Mouse (Mus musculus) limb, embryonic 14.5 days (tissue): Measurements from ENCODE around the gene Pla2g2d. TPM values are rescaled to one million over a fixed set of nuclear protein-coding genes. Genes with fewer than 3 reads are reported as not detected.

Experiments used
- ATAC-seq: fragments of 200-750 bp; cut with Nextera tagmentation; 2 replicates; pipeline ENCODE4 v1.8.0; 2017; ENCODE audit warnings: low read depth, moderate number of reproducible peaks, moderate TSS enrichment; ENCODE audit not compliant: low FRiP score
- DNase-seq: peaks from one replicate; pipeline ENCODE4 v3.0.0-alpha.2; 2015; ENCODE audit warnings: low spot score
- H3K27ac ChIP-seq: fragments of 300-500 bp; sonication (generic); replicated peaks from 2 replicates; pipeline ENCODE4 v1.5.1; 2014; ENCODE audit warnings: low read depth, mild to moderate bottlenecking, low read length, moderate library complexity, mixed read lengths
- H3K27me3 ChIP-seq: fragments of 300-500 bp; sonication (generic); 2 replicates; pipeline ENCODE4 v1.6.1; 2014; ENCODE audit warnings: low read length, mixed read lengths; ENCODE audit not compliant: control insufficient read depth, insufficient read depth
- H3K36me3 ChIP-seq: fragments of 300-500 bp; sonication (generic); 2 replicates; pipeline ENCODE4 v1.6.1; 2014; ENCODE audit warnings: mild to moderate bottlenecking, low read length, moderate library complexity, mixed read lengths; ENCODE audit not compliant: control insufficient read depth, insufficient read depth
- H3K4me1 ChIP-seq: fragments of 300-500 bp; sonication (generic); 2 replicates; pipeline ENCODE4 v1.6.1; 2014; ENCODE audit warnings: antibody characterized with exemption, low read length, mixed read lengths; ENCODE audit not compliant: control insufficient read depth, insufficient read depth
- H3K4me2 ChIP-seq: fragments of 300-500 bp; sonication (generic); replicated peaks from 2 replicates; pipeline ENCODE4 v1.6.1; 2014; ENCODE audit warnings: low read depth, mild to moderate bottlenecking, low read length, moderate library complexity; ENCODE audit not compliant: severe bottlenecking
- H3K4me3 ChIP-seq: fragments of 300-500 bp; sonication (generic); replicated peaks from 2 replicates; pipeline ENCODE4 v1.5.1; 2014; ENCODE audit warnings: low read length
- H3K9ac ChIP-seq: fragments of 300-500 bp; sonication (generic); 2 replicates; pipeline ENCODE4 v1.6.1; 2014; ENCODE audit warnings: mild to moderate bottlenecking, low read depth, low read length, moderate library complexity; ENCODE audit not compliant: severe bottlenecking
- H3K9me3 ChIP-seq: fragments of 300-500 bp; sonication (generic); 2 replicates; pipeline ENCODE4 v1.6.1; 2016; ENCODE audit warnings: low read length; ENCODE audit not compliant: control insufficient read depth
- POLR2A ChIP-seq: fragments of 200-500 bp; IDR thresholded peaks from 2 replicates; pipeline ENCODE4 v1.8.0; 2012; ENCODE audit warnings: inconsistent platforms, mild to moderate bottlenecking, moderate library complexity, borderline replicate concordance; ENCODE audit not compliant: insufficient read depth, insufficient read length; ENCODE audit errors: extremely low read depth
- WGBS: fragments of 180-500 bp; shearing (Covaris S2); extraction: QIAGEN DNeasy Blood & Tissue Kit; methylation state at CpG from one replicate; pipeline ENCODE4 v1.1.7; 2014; 5-methylcytosine and 5-hydroxymethylcytosine counted together
- polyA plus RNA-seq, 2 experiments: library from polyadenylated mRNA; depleted of rRNA in 1 of 2; stranded (reverse) in 1 of 2; unstranded in 1 of 2; fragments of >200 nt; fragmentation: Nextera tagmentation in 1 of 2; extraction: Ambion mirVana in 1 of 2; gene quantifications; 2 replicates each; pipeline versions ENCODE4 v1.2.1 to v1.2.3; 2012 to 2014

Gene Pla2g2d
- polyA plus RNA-seq (2012; rRNA removed): 0.06 and 0.15 TPM in 2 replicates
- 0.10 and 0.55 TPM in 2 replicates for polyA plus RNA-seq (2014; fragmentation: Nextera tagmentation; extraction: Ambion mirVana)

DNA sequence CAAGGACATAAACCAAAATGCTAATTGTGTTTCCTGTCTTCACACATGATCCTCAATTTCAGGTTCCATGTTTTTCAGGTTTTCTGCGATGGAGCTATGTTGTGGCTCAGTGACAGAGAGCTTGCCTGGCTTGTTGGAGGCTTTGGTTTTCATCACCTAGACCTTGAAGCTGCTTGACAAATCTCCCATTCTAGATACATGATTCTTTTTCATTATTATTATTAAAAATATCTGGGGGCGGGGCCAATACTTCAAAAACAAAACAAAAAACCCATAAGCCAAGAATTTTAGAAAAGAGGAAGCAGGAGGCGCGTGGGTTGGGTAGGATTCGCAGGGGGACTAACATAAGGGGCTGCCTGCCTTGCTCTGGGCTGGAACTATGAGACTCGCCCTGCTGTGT is at the start of gene Pla2g2d:
Gene Pla2g2d, plus strand, starts transcription at position 301 of the 400 bp plus-strand sequence.
- no peak within 1 kb of the TSS for H3K4me3 ChIP-seq
- ATAC-seq (no peak), DNase-seq (no peak)
- H3K4me1 ChIP-seq: no peaks in the 10 kb centered on the region
- TF ChIP-seq POLR2A: no peak
- H3K4me2 ChIP-seq: no peak within 1 kb of the TSS
- 85% methylated on average over 6 of the region's 6 CpGs for WGBS
- H3K9me3 ChIP-seq: no peaks in the 10 kb centered on the region
- H3K36me3 ChIP-seq: no peaks in the 10 kb centered on the region
- no peak within 1 kb of the TSS for H3K9ac ChIP-seq
- H3K27me3 ChIP-seq: no peaks in the 10 kb centered on the region
- no peak within 1 kb of the TSS for H3K27ac ChIP-seq

GRCm38 (mm10) chr4:138725751-138726150 is 49.8 kb upstream of the Pla2g2d start:
- no peak overlapping the region for H3K27ac ChIP-seq
- TF ChIP-seq POLR2A: no peak
- H3K27me3 ChIP-seq: no peaks in the 10 kb centered on the region
- H3K9ac ChIP-seq: no peak overlapping the region
- DNase-seq (no peak), ATAC-seq (no peak)
- H3K9me3 ChIP-seq: no peaks in the 10 kb centered on the region
- H3K4me2 ChIP-seq: no peak overlapping the region
- peaks cover 21% of the 10 kb centered on the region for H3K4me1 ChIP-seq
- 76% methylated on average over 5 of the region's 5 CpGs for WGBS
- no peaks in the 10 kb centered on the region for H3K36me3 ChIP-seq
- no peak overlapping the region for H3K4me3 ChIP-seq

DNA sequence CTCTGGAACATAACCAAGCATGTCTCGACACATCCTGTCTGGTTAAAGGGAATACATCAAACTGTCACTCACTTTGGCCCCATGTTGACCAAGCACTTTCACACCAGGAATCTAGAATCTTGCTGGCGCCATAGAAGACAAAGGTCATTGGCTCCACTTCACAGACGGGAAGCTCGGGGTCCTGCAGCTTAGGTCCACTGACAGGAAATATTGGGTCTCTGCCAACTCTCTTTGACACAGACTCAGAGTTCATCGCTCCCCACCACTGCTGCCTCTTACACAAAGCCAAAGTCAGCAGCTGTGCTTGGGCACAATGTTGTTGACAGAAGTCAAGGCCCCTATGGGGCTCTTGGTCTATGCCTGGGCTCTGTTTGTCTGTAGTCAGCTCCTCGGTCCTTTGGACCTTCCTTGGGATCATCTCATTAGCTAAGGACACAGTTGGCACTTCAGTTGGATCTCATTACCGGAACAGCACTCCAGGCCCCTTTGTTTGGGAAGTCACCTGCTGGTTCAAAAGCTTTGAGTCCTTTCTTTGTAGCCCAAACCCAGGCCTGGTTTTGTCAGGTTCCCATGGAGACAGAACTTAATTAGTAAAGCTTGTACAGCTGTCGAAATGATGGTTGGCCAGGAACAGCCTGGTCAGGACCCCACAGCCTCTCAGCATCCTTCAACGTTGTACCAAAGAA is 46.4 kb upstream of the Pla2g2d start:
- no peak overlapping the region for H3K27ac ChIP-seq
- ATAC-seq (no peak), DNase-seq (no peak)
- no peak for TF ChIP-seq POLR2A
- no peak overlapping the region for H3K9ac ChIP-seq
- H3K4me3 ChIP-seq: no peak overlapping the region
- no peaks in the 10 kb centered on the region for H3K27me3 ChIP-seq
- H3K36me3 ChIP-seq: no peaks in the 10 kb centered on the region
- no peak overlapping the region for H3K4me2 ChIP-seq
- no peaks in the 10 kb centered on the region for H3K9me3 ChIP-seq
- peaks cover 14% of the 10 kb centered on the region for H3K4me1 ChIP-seq
- 55% methylated on average over 9 of the region's 9 CpGs for WGBS

GRCm38 (mm10) chr4:138734105-138734504 is 41.4 kb upstream of the Pla2g2d start:
- ATAC-seq (no peak), DNase-seq (no peak)
- no peak overlapping the region for H3K27ac ChIP-seq
- H3K36me3 ChIP-seq: no peaks in the 10 kb centered on the region
- H3K4me2 ChIP-seq: no peak overlapping the region
- WGBS: 44% methylated on average over 7 of the region's 7 CpGs
- no peak for TF ChIP-seq POLR2A
- no peak overlapping the region for H3K4me3 ChIP-seq
- H3K9ac ChIP-seq: no peak overlapping the region
- H3K4me1 ChIP-seq: peaks cover 2% of the 10 kb centered on the region; the same call in 1 of the 2 replicates
- no peaks in the 10 kb centered on the region for H3K27me3 ChIP-seq
- no peaks in the 10 kb centered on the region for H3K9me3 ChIP-seq

GRCm38 (mm10) chr4:138734863-138735262 is 40.7 kb upstream of the Pla2g2d start:
- WGBS: 92% methylated on average over 4 of the region's 4 CpGs
- Histone ChIP-seq H3K4me1 (peaks cover 6% of the 10 kb centered on the region; the same call in 1 of the 2 replicates), H3K27ac (no peak overlapping the region), H3K4me3 (no peak overlapping the region), H3K9me3 (no peaks in the 10 kb centered on the region), H3K36me3 (no peaks in the 10 kb centered on the region), H3K27me3 (no peaks in the 10 kb centered on the region), H3K9ac (no peak overlapping the region), H3K4me2 (no peak overlapping the region)
- TF ChIP-seq POLR2A: no peak
- DNase-seq (no peak), ATAC-seq (no peak)

- H3K27ac ChIP-seq: no peak within 1 kb of the TSS
- DNase-seq: no peak
- H3K36me3 ChIP-seq: no peaks in the 10 kb centered on the region
- H3K9me3 ChIP-seq: no peaks in the 10 kb centered on the region
- no peak within 1 kb of the TSS; the same call in 1 of the 2 replicates for H3K9ac ChIP-seq
- no peak for TF ChIP-seq POLR2A
- 71% methylated on average over 7 of the region's 7 CpGs for WGBS
- ATAC-seq: no peak
- no peaks in the 10 kb centered on the region for H3K27me3 ChIP-seq
- H3K4me2 ChIP-seq: no peak within 1 kb of the TSS
- H3K4me3 ChIP-seq: no peak within 1 kb of the TSS
- peaks cover 6% of the 10 kb centered on the region; the same call in 1 of the 2 replicates for H3K4me1 ChIP-seq
These were observed 38.5 kb upstream of the Pla2g2d start, which contains the start of gene Ubxn10 for GRCm38 (mm10) chr4:138737031-138737430. Ubxn10 (minus strand) TSS chr4:138737167.
